Mouse (Mus musculus): ENCODE measurements around the gene Pdgfra. TPM values are rescaled to one million over a fixed set of nuclear protein-coding genes. Genes with fewer than 3 reads are reported as not detected.
A peak's percentile ranks its signal among the peaks of the same experiment; 100 is the strongest.

Pdgfra gene
- polyA plus RNA-seq, 1 experiment from 2014 or later, result 17.1 TPM

DNA sequence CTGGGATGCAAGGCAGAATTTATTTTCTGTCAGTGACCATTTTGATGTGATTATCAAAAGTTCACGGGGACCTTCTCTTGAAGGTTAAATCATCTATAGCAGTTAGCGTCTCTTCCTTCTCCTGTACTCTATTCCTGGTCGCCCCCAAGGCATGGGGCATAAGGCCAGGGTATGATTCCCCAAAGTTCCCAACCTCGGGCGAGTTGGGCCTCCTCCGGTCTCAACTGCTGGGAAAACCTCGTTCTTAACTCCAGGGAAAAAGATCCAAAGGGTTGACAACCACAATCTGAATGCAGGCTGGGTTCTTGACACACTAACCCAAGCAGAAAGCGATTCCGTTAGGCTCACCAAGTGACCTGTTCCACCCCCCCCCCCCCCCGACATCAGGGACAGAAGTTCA is 2.7 kb upstream of the Pdgfra start:
- H3K9me3 ChIP-seq, result no peaks in the 10 kb centered on the region
- H3K4me3 ChIP-seq, result no peak overlapping the region
- H3K4me2 ChIP-seq, result peak overlapping the region; percentile 40; the same call in 1 of the 2 replicates
- H3K9ac ChIP-seq, result no peak overlapping the region
- no peak for ATAC-seq (ENCODE audit: low FRiP score, low read depth)
- peaks cover 35% of the 10 kb centered on the region for H3K4me1 ChIP-seq (replicated peaks)
- WGBS, result 1% methylated on average over 10 of the region's 10 CpGs
- no peaks in the 10 kb centered on the region for H3K36me3 ChIP-seq
- no peak overlapping the region for H3K27ac ChIP-seq (replicated peaks)
- peaks cover 55% of the 10 kb centered on the region for H3K27me3 ChIP-seq

DNA sequence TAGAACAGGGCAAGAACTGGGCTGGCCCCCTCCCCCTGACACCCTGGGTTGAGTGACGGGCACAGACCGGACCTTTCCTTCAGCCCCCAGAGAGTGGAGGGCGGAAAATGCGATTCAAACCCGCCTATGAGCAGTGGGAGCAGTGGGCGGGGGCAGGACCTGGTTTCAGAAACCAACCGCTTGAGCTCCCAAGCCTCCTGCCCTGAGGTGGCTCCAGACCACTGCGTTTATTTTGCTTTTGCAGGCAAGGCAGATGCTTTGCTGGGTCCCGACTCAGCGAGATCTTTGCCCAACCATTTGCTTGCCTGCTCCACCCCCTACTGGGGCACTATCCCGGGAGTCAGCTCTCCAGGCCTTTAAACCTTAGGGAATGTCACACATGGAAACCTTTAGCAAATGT is 2.2 kb upstream of the Pdgfra start:
- H3K27ac ChIP-seq (replicated peaks), result no peak overlapping the region
- peaks cover 38% of the 10 kb centered on the region for H3K4me1 ChIP-seq (replicated peaks)
- no peak overlapping the region for H3K4me3 ChIP-seq
- H3K36me3 ChIP-seq, result no peaks in the 10 kb centered on the region
- peaks cover 54% of the 10 kb centered on the region for H3K27me3 ChIP-seq
- H3K9ac ChIP-seq, result no peak overlapping the region
- under 1% methylated on average over 11 of the region's 11 CpGs for WGBS
- peak overlapping the region; percentile 40; the same call in 1 of the 2 replicates for H3K4me2 ChIP-seq
- ATAC-seq (ENCODE audit: low FRiP score, low read depth), result no peak
- no peaks in the 10 kb centered on the region for H3K9me3 ChIP-seq

DNA sequence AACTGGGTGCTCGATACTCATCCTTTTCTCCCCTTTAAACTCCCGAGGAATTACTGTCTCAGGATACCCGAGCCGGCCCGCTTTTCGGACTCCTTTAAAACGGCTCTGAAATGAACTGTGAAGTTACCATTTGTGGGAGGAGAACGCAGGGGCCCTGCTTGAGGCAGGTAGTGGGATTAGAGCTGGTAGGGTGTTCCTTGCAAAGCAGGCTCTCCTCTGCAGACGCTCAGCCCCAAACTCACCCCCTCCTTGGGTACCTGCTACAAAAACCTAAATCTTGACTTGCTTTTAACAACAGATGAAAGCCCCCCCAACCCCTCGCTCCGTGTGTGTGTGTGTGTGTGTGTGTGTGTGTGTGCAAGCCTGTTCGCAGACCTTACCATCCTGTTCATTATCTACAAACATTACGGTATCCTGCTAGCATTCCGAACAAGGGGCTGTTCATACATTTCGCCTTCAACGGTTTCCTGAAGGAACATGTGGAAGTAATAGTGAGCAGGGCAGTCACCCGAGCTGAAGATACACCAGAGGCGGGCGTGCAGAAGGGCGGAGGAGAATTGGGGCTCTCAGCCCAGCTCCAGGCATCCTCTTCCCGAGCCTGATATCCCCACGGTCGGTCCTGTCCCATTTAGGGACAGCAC is 1.6 kb upstream of the Pdgfra start:
- H3K4me3 ChIP-seq, result peak overlapping the region; percentile 18; the same call in 1 of the 2 replicates
- H3K4me1 ChIP-seq (replicated peaks), result peaks cover 41% of the 10 kb centered on the region
- H3K27me3 ChIP-seq, result peaks cover 54% of the 10 kb centered on the region

DNA sequence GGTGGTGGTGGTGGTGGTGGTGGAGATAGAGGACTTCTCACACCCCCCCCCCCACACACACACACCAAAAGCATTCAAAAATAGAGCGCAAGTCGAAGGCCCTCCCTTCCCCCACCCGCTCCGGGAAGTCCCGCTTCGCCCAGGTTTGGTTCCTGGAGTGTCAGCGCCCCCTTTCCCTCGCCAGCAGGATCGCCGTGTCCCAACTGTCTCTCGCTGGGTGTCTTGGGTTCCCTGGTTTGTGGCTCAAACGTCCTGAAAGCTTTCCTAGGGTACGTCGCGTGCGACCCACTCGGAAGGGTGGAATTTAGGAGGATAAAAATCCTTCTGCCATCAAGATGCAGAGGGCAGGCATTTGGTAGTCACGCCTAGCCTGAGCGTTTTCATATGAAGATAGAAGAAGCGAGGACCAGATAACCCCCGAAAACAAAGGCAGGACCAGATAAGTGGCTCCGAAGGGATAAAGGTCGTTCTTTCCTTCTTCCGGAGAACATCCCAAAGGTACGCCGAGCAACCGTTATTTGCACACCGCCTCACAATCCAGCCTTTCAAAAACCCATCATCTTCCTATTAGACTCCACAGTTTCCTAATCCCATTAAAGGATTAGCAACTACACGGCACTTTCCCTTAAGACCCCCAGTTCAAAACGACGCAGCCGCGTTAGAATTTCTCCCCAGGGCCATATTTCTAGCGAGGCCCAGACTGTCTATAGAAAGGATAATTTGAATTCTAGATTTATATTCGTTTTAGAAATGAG is 769 bp upstream of the Pdgfra start:
- Histone ChIP-seq H3K36me3 (no peaks in the 10 kb centered on the region), H3K4me1 (replicated peaks) (peaks cover 49% of the 10 kb centered on the region), H3K4me2 (peak overlapping the region; percentile 40), H3K9me3 (no peaks in the 10 kb centered on the region), H3K27ac (replicated peaks) (no peak overlapping the region), H3K27me3 (peaks cover 49% of the 10 kb centered on the region), H3K9ac (no peak overlapping the region), H3K4me3 (peak overlapping the region; percentile 18)
- WGBS, result 2% methylated on average over 34 of the region's 35 CpGs
- no peak for ATAC-seq (ENCODE audit: low FRiP score, low read depth)

More for the DNA sequence above, 1.6 kb upstream of the Pdgfra start:
- H3K36me3 ChIP-seq, result no peaks in the 10 kb centered on the region
- peak overlapping the region; percentile 40 for H3K4me2 ChIP-seq
- under 1% methylated on average over 23 of the region's 23 CpGs for WGBS
- H3K27ac ChIP-seq (replicated peaks), result no peak overlapping the region
- H3K9ac ChIP-seq, result no peak overlapping the region
- no peaks in the 10 kb centered on the region for H3K9me3 ChIP-seq
- ATAC-seq (ENCODE audit: low FRiP score, low read depth), result no peak

DNA sequence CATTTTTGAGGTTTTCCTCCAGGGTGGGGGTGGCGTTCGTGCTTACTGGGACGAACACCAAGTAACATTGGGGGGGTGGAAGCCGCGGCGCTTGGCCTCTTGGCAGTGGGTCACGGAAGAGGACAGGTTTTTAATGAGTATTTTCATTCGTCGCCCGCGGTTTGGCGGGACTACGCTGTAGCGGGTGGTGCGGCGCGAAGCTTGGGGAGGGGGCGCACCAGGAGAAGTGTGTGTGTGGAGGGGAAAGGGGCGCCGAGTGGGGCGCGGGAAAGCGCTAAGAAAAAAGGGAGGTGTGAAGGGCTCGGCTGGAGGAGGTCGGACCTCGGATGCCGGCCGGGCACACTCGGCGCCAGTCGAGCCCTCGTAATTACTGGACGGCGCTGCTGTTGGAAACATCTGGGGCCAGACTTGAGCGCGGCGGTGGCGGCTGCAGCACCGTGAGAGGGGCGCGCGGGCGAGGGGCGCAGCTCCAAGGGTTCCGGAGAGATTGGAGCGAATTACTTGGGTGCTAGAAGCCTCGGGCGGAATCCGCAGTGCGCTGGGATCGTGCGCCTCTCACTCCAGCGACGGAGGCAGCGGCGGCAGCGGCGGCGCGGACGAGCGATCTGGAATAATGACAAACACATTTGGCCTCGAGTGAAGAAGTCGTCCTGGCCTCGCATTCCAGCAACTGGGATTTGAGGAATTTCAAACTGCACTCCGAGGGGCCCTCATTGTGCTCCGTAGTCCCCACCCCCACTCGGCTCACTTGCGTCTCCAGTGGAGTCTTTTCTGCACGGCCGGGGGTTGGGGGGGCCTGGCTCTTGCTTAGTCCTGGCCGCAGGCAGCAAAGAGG is 916 bp downstream of the Pdgfra start:
- Histone ChIP-seq H3K27me3 (peaks cover 32% of the 10 kb centered on the region), H3K9ac (no peak overlapping the region), H3K4me3 (peak overlapping the region; percentile 30), H3K4me1 (replicated peaks) (peaks cover 56% of the 10 kb centered on the region), H3K36me3 (no peaks in the 10 kb centered on the region), H3K4me2 (peak overlapping the region; percentile 31), H3K9me3 (no peaks in the 10 kb centered on the region), H3K27ac (replicated peaks) (0 out of 2 replicates have a peak overlapping the region, but pooled peaks have one; percentile 1)
- under 1% methylated on average over 71 of the region's 72 CpGs for WGBS
- no peak for ATAC-seq (ENCODE audit: low FRiP score, low read depth)

DNA sequence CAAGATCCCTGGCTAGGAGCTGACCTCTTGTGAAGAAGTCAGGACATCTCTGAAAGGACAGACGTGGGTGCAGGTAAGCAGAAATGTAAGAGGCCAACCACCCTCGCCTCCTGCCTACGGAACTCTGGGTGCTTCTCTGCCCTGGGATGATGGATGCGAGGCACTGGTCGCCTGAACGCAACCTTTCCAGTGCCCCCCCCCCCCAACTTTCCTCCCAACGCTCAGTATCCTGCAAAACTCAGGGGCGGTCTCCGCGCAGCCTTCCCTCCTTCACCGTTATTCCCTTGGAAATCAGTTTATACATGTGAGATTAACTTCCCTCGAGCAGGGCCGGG is 1.5 kb downstream of the Pdgfra start:
- H3K36me3 ChIP-seq, result no peaks in the 10 kb centered on the region
- peak overlapping the region; percentile 31 for H3K4me2 ChIP-seq
- peaks cover 26% of the 10 kb centered on the region for H3K27me3 ChIP-seq
- H3K4me1 ChIP-seq (replicated peaks), result peaks cover 56% of the 10 kb centered on the region
- H3K9me3 ChIP-seq, result no peaks in the 10 kb centered on the region
- peak overlapping the region; percentile 30 for H3K4me3 ChIP-seq
- peak overlapping the region; percentile 30; the same call in 1 of the 2 replicates for H3K27ac ChIP-seq (replicated peaks)
- WGBS, result 2% methylated on average over 13 of the region's 13 CpGs
- peak overlapping the region; percentile 23; the same call in 1 of the 2 replicates for H3K9ac ChIP-seq
- no peak for ATAC-seq (ENCODE audit: low FRiP score, low read depth)

DNA sequence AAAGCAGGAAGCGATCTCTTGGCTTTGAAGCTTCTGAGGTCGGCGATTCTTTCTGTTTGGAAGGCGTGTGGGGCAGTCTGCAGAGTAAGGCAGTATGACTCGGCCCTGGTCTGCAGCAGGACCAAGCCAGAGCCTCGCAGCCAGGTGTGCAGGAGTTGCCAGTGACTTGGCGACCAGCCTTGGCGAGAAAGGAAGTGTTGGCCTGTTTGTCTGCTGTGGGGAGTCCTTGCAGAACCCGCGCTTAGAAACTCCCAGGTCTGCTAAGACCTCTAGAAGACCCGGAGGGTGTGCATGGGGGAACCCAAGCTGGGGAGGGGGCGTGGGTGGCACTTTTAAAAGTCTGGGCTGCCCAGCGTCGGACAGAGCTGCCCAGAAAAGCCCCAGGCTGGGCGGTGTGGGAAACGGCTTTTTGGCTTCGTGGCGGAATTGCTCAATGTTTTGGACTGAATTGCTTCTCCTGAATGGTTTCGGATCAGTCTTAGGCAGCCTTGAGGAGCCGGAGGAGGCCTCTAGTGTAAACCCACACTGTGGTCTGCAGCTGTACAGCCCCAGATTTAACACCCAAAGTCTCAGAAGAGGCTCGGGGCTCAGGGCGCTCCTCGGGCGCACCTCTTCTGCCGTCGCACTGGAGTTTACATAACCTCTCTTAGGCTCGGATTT is 2.0 kb downstream of the Pdgfra start:
- 1% methylated on average over 27 of the region's 27 CpGs for WGBS
- H3K4me3 ChIP-seq, result peak overlapping the region; percentile 30
- no peaks in the 10 kb centered on the region for H3K9me3 ChIP-seq
- H3K4me1 ChIP-seq (replicated peaks), result peaks cover 56% of the 10 kb centered on the region
- no peaks in the 10 kb centered on the region for H3K36me3 ChIP-seq
- peak overlapping the region; percentile 23; the same call in 1 of the 2 replicates for H3K9ac ChIP-seq
- no peak for ATAC-seq (ENCODE audit: low FRiP score, low read depth)
- peak overlapping the region; percentile 31 for H3K4me2 ChIP-seq
- H3K27me3 ChIP-seq, result peaks cover 22% of the 10 kb centered on the region
- H3K27ac ChIP-seq (replicated peaks), result peak overlapping the region; percentile 30; the same call in 1 of the 2 replicates

DNA sequence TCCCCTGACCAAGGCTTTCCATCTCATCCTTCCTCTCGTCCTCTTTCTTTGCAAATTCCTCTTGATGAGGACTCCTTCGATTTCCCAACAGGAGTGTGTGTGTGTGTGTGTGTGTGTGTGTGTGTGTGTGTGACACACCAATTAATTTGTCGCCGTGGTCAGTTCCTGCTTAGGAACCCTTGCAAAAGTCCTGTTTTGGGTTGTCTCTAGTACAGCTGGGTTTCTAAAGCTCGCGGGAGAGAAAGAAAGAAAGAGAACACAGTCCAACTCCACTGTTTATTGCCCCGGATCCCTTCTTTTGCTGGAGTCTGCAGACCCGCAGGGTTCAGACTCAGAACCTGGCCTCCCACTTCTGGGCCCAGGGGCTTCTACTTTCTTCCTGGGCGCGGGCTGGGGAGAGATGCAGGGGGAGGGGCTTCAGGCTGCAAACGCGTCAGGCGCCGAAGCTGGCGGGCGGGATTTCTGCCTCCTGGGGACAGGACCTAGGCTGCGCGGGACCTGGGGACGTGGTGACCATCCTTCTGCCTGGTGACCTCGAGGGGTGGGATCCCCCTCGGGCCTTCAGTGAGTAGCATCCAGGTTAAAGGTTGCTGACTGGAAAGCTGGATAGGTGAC is 2.6 kb downstream of the Pdgfra start:
- H3K4me3 ChIP-seq, result peak overlapping the region; percentile 30

DNA sequence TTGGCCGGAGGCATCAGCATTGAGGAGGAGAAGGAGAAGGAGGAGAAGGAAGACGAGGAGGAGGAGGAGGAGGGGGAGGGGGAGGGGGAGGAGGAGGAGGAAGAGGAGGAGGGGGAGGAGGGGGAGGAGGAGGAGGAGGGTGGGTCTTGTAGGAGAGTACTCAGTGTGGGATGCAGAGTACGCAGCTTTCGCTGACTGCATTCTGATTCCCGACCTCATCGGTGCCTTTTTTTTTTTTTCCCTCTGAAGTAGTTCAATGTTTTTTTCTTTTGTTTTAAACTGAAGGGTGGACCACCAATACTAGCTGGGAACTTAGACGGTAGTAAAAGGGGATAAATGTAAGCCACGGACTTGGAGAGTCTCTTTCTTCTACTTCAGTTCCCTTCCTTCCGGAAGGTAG is 3.2 kb downstream of the Pdgfra start:
- 0 out of 2 replicates have a peak overlapping the region, but pooled peaks have one; percentile 55 for H3K9ac ChIP-seq
- H3K4me1 ChIP-seq (replicated peaks), result peaks cover 53% of the 10 kb centered on the region
- no peaks in the 10 kb centered on the region for H3K36me3 ChIP-seq
- H3K27ac ChIP-seq (replicated peaks), result no peak overlapping the region
- peak overlapping the region; percentile 49 for H3K4me3 ChIP-seq
- no peaks in the 10 kb centered on the region for H3K9me3 ChIP-seq
- H3K27me3 ChIP-seq, result peaks cover 22% of the 10 kb centered on the region
- peak overlapping the region; percentile 95 for H3K4me2 ChIP-seq
- 2% methylated on average over 7 of the region's 9 CpGs for WGBS
- no peak for ATAC-seq (ENCODE audit: low FRiP score, low read depth)

More for the DNA sequence above, 2.6 kb downstream of the Pdgfra start:
- Histone ChIP-seq H3K4me2 (peak overlapping the region; percentile 31), H3K9ac (peak overlapping the region; percentile 23; the same call in 1 of the 2 replicates), H3K9me3 (no peaks in the 10 kb centered on the region), H3K27ac (replicated peaks) (0 out of 2 replicates have a peak overlapping the region, but pooled peaks have one; percentile 30), H3K36me3 (no peaks in the 10 kb centered on the region), H3K27me3 (peaks cover 22% of the 10 kb centered on the region), H3K4me1 (replicated peaks) (peaks cover 56% of the 10 kb centered on the region)
- ATAC-seq (ENCODE audit: low FRiP score, low read depth), result no peak
- WGBS, result under 1% methylated on average over 21 of the region's 21 CpGs

DNA sequence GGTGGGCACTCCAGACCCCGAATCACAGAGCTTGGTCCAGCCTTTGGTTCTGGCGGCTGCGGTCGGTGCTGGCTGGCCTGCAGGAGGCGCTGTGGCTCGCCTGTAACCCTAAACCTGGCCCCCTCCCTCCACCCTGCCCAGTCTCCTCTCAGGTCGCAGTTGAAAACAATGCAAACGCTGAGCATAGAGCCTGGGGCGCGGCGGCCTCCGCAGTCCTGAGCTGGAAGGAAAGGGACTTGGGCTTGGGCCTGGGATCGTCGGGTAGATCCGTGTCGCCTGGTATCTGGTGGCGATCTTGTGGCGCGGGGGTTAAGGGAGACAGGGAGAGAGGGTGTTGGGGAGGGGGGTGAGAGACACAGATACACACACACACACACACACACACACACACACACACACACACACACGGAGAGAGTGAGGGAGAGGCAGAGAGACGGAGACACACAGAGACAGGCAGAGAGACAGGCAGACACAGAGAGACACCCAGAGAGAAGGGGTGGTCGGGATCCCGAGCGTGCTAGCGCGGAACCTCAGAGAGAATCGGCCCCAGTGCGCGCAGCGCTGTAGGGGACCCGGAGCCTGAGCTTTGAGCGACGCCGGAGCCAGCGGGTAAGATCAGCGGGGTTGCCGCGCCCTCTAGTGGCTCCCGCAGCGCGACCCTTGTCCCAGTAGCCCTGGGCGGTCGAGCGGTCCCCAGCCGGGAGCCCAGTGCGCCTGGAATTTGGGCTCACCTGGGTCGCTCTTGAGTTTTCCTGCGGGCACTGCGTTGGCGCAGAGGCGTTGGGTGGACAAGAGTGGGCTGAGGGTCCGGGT is 3.9 kb downstream of the Pdgfra start:
- Histone ChIP-seq H3K9me3 (no peaks in the 10 kb centered on the region), H3K27ac (replicated peaks) (peak overlapping the region; percentile 43), H3K36me3 (no peaks in the 10 kb centered on the region), H3K4me2 (peak overlapping the region; percentile 95), H3K4me1 (replicated peaks) (peaks cover 49% of the 10 kb centered on the region), H3K9ac (peak overlapping the region; percentile 55), H3K27me3 (peaks cover 20% of the 10 kb centered on the region), H3K4me3 (peak overlapping the region; percentile 49)
- WGBS, result 0% methylated on average over 51 of the region's 52 CpGs
- peak; percentile 82 for ATAC-seq (ENCODE audit: low FRiP score, low read depth)
